Mouse (Mus musculus) lung, postnatal 0 days (tissue): ENCODE results near the gene Cdx2.

ENCODE experiments used
- CTCF ChIP-seq: IDR thresholded peaks from 2 replicates; pipeline ENCODE4 v1.5.1; 2016; ENCODE audit warnings: antibody characterized with exemption, mild to moderate bottlenecking
- EP300 ChIP-seq: IDR thresholded peaks from 2 replicates; pipeline ENCODE4 v1.6.1; 2016; ENCODE audit warnings: antibody characterized with exemption, mild to moderate bottlenecking, control low read depth

- TF ChIP-seq CTCF (no peak), EP300 (no peak)
These were observed 36.1 kb downstream of the Cdx2 start for GRCm38 (mm10) chr5:147270673-147271655.
